In the genomic region with DNA sequence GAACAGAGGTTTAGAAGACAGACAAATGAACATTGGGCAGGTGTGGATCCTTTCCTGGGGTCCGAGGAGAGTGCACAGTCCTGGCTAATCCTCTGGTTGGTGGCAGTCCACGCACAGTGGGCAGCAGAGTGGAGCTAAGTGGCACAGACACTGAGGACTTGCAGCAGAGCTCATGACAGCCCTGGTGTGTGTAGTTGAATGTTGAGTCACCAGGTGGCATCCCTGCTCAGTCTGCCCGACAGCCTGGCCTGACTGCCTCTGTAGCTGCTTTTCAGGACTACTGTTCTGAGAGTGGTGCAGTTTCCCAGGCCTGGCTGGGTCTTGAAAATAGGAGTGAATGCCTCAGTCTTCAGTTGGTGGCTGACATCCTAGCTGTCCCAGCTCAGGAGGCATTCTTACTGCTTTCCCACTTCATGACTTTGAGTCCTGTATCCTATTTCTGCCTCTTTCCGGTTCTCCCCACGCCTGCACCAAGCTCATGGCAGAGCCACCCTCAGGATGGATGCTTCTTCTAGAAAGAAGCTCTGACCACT, we compare ENCODE assay signal across 8 mouse cellular contexts. TPM values are rescaled to one million over a fixed set of nuclear protein-coding genes. Genes with fewer than 3 reads are reported as not detected.
DNase-seq lines count a peak whose midpoint lies in the region; ATAC-seq and TF ChIP-seq lines count a peak whose summit lies in the region.

No protein-coding gene starts in this region.

- no peaks in the 10 kb centered on the region for H3K27me3 ChIP-seq in forebrain, embryonic 12.5 days
- no peaks in the 10 kb centered on the region for H3K27me3 ChIP-seq in intestine, postnatal 0 days (replicated peaks; ENCODE audit: control insufficient read depth, insufficient read depth, low read length)
- H3K27me3 ChIP-seq in liver, adult 2 months (ENCODE audit: control insufficient read depth, insufficient read depth, low read length): no peaks in the 10 kb centered on the region
- no peaks in the 10 kb centered on the region for H3K27me3 ChIP-seq in neural tube, embryonic 14.5 days (ENCODE audit: control insufficient read depth, insufficient read depth, low read length)

- peak; percentile 77; the same call in 1 of the 2 replicates for ATAC-seq in cerebellum, adult (ENCODE audit: insufficient number of reproducible peaks, low FRiP score, low TSS enrichment)
- peak; percentile 53; the same call in 1 of the 2 replicates for ATAC-seq in forebrain, embryonic 12.5 days (ENCODE audit: low FRiP score)
- ATAC-seq in intestine, postnatal 0 days: 0 out of 2 replicates have a peak, but pooled peaks have one; percentile 38
- ATAC-seq in neural tube, embryonic 14.5 days (ENCODE audit: low read depth): peak; percentile 82; the same call in 1 of the 2 replicates

- no peak overlapping the region for H3K27ac ChIP-seq in gastrocnemius, adult 2 months
- no peak overlapping the region for H3K27ac ChIP-seq in forebrain, embryonic 12.5 days
- H3K27ac ChIP-seq in intestine, postnatal 0 days (ENCODE audit: low read depth, low read length): 0 out of 2 replicates have a peak overlapping the region, but pooled peaks have one; percentile 15
- peak overlapping the region; percentile 91 for H3K27ac ChIP-seq in liver, adult 2 months (replicated peaks; ENCODE audit: insufficient read depth, low read depth, low read length)
- no peak overlapping the region for H3K27ac ChIP-seq in neural tube, embryonic 14.5 days (ENCODE audit: low read depth, low read length)

- intact Hi-C loops in gastrocnemius, adult 2 months (cut with DNase I): no loop called here

- no peak overlapping the region for H3K9ac ChIP-seq in forebrain, embryonic 12.5 days
- H3K9ac ChIP-seq in intestine, postnatal 0 days (ENCODE audit: low read depth, low read length): no peak overlapping the region
- H3K9ac ChIP-seq in liver, adult 2 months (ENCODE audit: low read depth, low read length): peak overlapping the region; percentile 61
- no peak overlapping the region for H3K9ac ChIP-seq in neural tube, embryonic 14.5 days (replicated peaks; ENCODE audit: low read depth, low read length)

- H3K79me2 ChIP-seq in liver, adult 2 months (ENCODE audit: control insufficient read depth, insufficient read depth, low read length): no peaks in the 10 kb centered on the region

- no peak overlapping the region for H3K4me2 ChIP-seq in forebrain, embryonic 12.5 days
- no peak overlapping the region for H3K4me2 ChIP-seq in intestine, postnatal 0 days (replicated peaks; ENCODE audit: low read depth)
- no peak overlapping the region for H3K4me2 ChIP-seq in neural tube, embryonic 14.5 days (ENCODE audit: low read depth, low read length)

- no peak for TF ChIP-seq POLR2A in liver, adult 2 months (IDR thresholded peaks at IDR 0.05; ENCODE audit: extremely low read depth, insufficient read depth, low read length)

- H3K4me1 ChIP-seq in forebrain, embryonic 12.5 days: peaks cover 3% of the 10 kb centered on the region; the same call in 1 of the 2 replicates
- peaks cover 2% of the 10 kb centered on the region; the same call in 1 of the 2 replicates for H3K4me1 ChIP-seq in intestine, postnatal 0 days (replicated peaks; ENCODE audit: control insufficient read depth, insufficient read depth, low read length)
- peaks cover 28% of the 10 kb centered on the region for H3K4me1 ChIP-seq in liver, adult 2 months (ENCODE audit: control insufficient read depth, insufficient read depth, low read length)
- H3K4me1 ChIP-seq in neural tube, embryonic 14.5 days (ENCODE audit: control insufficient read depth, insufficient read depth, low read length): no peaks in the 10 kb centered on the region

- 51% methylated on average over 5 of the region's 5 CpGs for WGBS in forebrain, embryonic 12.5 days
- 68% methylated on average over 5 of the region's 5 CpGs for WGBS in intestine, postnatal 0 days
- 66% methylated on average over 5 of the region's 5 CpGs for WGBS in liver, adult 2 months
- 64% methylated on average over 5 of the region's 5 CpGs for WGBS in neural tube, embryonic 14.5 days

- DNase-seq in gastrocnemius, adult 2 months: no peak
- DNase-seq in gastrocnemius, postnatal 4 days (ENCODE audit: low spot score in 2 of 2): no peak
- peak; percentile 59 for DNase-seq in liver, adult 2 months (ENCODE audit: extremely low read depth, low read depth, low spot score)
- DNase-seq in ovary, postnatal 36 days (ENCODE audit: low spot score): no peak

- no peaks in the 10 kb centered on the region for H3K36me3 ChIP-seq in forebrain, embryonic 12.5 days (replicated peaks)
- H3K36me3 ChIP-seq in intestine, postnatal 0 days (ENCODE audit: control insufficient read depth, insufficient read depth): no peaks in the 10 kb centered on the region
- H3K36me3 ChIP-seq in liver, adult 2 months (ENCODE audit: control insufficient read depth, insufficient read depth, low read length): peaks cover 48% of the 10 kb centered on the region
- H3K36me3 ChIP-seq in neural tube, embryonic 14.5 days (ENCODE audit: control insufficient read depth, insufficient read depth, low read length): no peaks in the 10 kb centered on the region

- no peak overlapping the region for H3K4me3 ChIP-seq in gastrocnemius, adult 2 months
- H3K4me3 ChIP-seq in forebrain, embryonic 12.5 days (replicated peaks): no peak overlapping the region
- H3K4me3 ChIP-seq in intestine, postnatal 0 days (ENCODE audit: low read depth, low read length): no peak overlapping the region
- no peak overlapping the region for H3K4me3 ChIP-seq in liver, adult 2 months (ENCODE audit: insufficient read depth, low read depth, low read length)
- no peak overlapping the region for H3K4me3 ChIP-seq in neural tube, embryonic 14.5 days (ENCODE audit: low read depth, low read length)

- H3K9me3 ChIP-seq in forebrain, embryonic 12.5 days: no peaks in the 10 kb centered on the region
- H3K9me3 ChIP-seq in intestine, postnatal 0 days (ENCODE audit: control insufficient read depth): no peaks in the 10 kb centered on the region
- H3K9me3 ChIP-seq in neural tube, embryonic 14.5 days (ENCODE audit: control insufficient read depth, low read length): no peaks in the 10 kb centered on the region

- peak; percentile 46 for TF ChIP-seq CTCF in gastrocnemius, adult 2 months (IDR thresholded peaks at IDR 0.05)
- peak; percentile 83 for TF ChIP-seq CTCF in intestine, postnatal 0 days (IDR thresholded peaks at IDR 0.05; ENCODE audit: low read depth)
- TF ChIP-seq CTCF in liver, adult 2 months (IDR thresholded peaks at IDR 0.05; ENCODE audit: low read depth, low read length): peak; percentile 82

RNA-seq across cellular contexts. Expression of gene Acox2, which starts 16.7 kb away (rescaled TPM):
- under 1 TPM; 0.28 to 0.54 TPM for total RNA-seq in gastrocnemius, adult 2 months (2021)
- 1 to 10 TPM in 1 of 2 experiments, not detected in 1; 1.0 TPM for total RNA-seq in gastrocnemius, postnatal 4 days (2021)
- 0.21 TPM in 1 of 2 replicates, not detected in the other for polyA plus RNA-seq in forebrain, embryonic 12.5 days (2016; fragmentation: Nextera tagmentation; extraction: Ambion mirVana)
- 9.3 and 10.8 TPM in 2 replicates for polyA plus RNA-seq in intestine, postnatal 0 days (2015; fragmentation: Nextera tagmentation; extraction: Ambion mirVana)
- 213 and 244 TPM in 2 replicates for total RNA-seq in liver, adult 2 months (2014; rRNA removed)
- polyA plus RNA-seq in liver, adult 2 months (2012; rRNA removed): 301 and 313 TPM in 2 replicates
- not detected in 2 replicates for polyA plus RNA-seq in neural tube, embryonic 14.5 days (2014; fragmentation: Nextera tagmentation; extraction: Ambion mirVana)

RNA-seq across cellular contexts. Expression of gene Kctd6, which starts 28.5 kb away (rescaled TPM):
- total RNA-seq in gastrocnemius, adult 2 months (2021): 1 to 10 TPM; 7.7 to 9.3 TPM
- total RNA-seq in gastrocnemius, postnatal 4 days (2021): 10 to 100 TPM in 1 of 2 experiments, 1 to 10 TPM in 1; 7.7 to 11.5 TPM
- polyA plus RNA-seq in forebrain, embryonic 12.5 days (2016; fragmentation: Nextera tagmentation; extraction: Ambion mirVana): 6.7 and 14.8 TPM in 2 replicates
- polyA plus RNA-seq in intestine, postnatal 0 days (2015; fragmentation: Nextera tagmentation; extraction: Ambion mirVana): 18.8 and 19.5 TPM in 2 replicates
- 4.3 and 5.2 TPM in 2 replicates for total RNA-seq in liver, adult 2 months (2014; rRNA removed)
- 3.9 and 5.1 TPM in 2 replicates for polyA plus RNA-seq in liver, adult 2 months (2012; rRNA removed)
- polyA plus RNA-seq in neural tube, embryonic 14.5 days (2014; fragmentation: Nextera tagmentation; extraction: Ambion mirVana): 10.8 and 12.9 TPM in 2 replicates

Comparison
In these comparisons a context has a peak if more than half of its experiments do, and no peak if none do; other contexts are left out.
1. H3K27ac ChIP-seq: peak in intestine, postnatal 0 days (single experiment) and liver, adult 2 months (single experiment); none in gastrocnemius, adult 2 months (single experiment), forebrain, embryonic 12.5 days (single experiment) and neural tube, embryonic 14.5 days (single experiment).
2. RNA of gene Acox2, which starts 16.7 kb away (polyA plus RNA-seq): 301 to 313 TPM in liver, adult 2 months; 9.3 to 10.8 TPM in intestine, postnatal 0 days, 0.21 TPM in forebrain, embryonic 12.5 days and not detected in neural tube, embryonic 14.5 days; every median in the first group is over 10 times any median in the second.
3. Peak in every context shown above with its lines, with median percentiles within 50 percentile points of each other: CTCF ChIP-seq and ATAC-seq.